Mouse (Mus musculus): ENCODE measurements around the gene Abcc6. TPM values are rescaled to one million over a fixed set of nuclear protein-coding genes. Genes with fewer than 3 reads are reported as not detected.
A peak's percentile ranks its signal among the peaks of the same experiment; 100 is the strongest.

Abcc6 gene
- total RNA-seq (2014; rRNA removed) (0.58 and 1.2 TPM in 2 replicates), polyA plus RNA-seq (2015; fragmentation: Nextera tagmentation; extraction: Ambion mirVana) (0.55 and 0.64 TPM in 2 replicates)

DNA sequence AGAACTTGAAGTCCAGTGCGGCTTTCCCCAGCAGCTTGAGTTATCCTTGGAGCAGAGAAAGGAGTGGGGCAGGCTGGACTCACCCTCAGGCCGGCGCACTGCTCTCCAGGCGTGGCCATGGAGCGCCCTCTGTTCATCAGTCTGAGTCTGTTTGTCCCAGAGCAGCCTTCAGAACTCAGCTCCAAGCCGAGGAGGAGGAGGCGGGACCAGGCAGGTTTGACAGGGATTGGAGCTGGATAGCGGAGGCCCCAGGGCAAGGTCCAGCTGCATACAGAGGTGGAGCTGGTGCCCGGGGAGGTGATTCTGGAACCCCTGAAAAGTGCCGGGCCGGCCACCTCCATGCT, at the start of gene Abcc6:
Abcc6 (minus strand) TSS at position 158 of the 344 bp plus-strand sequence.
- no peak for TF ChIP-seq CTCF (IDR thresholded peaks at IDR 0.05; ENCODE audit: low read depth)
- Histone ChIP-seq H3K9me3 (ENCODE audit: low read length) (no peaks in the 10 kb centered on the region), H3K4me1 (ENCODE audit: insufficient read depth, low read length) (peaks cover 10% of the 10 kb centered on the region), H3K27ac (no peak within 1 kb of the TSS), H3K36me3 (ENCODE audit: insufficient read depth, low read length) (no peaks in the 10 kb centered on the region), H3K27me3 (ENCODE audit: insufficient read depth, low read length) (no peaks in the 10 kb centered on the region), H3K9ac (replicated peaks; ENCODE audit: low read length) (0 out of 2 replicates have a peak within 1 kb of the TSS, but pooled peaks have one; percentile 21), H3K4me2 (ENCODE audit: low read depth, low read length) (no peak within 1 kb of the TSS), H3K4me3 (ENCODE audit: low read length) (no peak within 1 kb of the TSS)
- ATAC-seq: no peak
- no peak for DNase-seq (ENCODE audit: low spot score)
- 13% methylated on average over 11 of the region's 11 CpGs for WGBS

DNA sequence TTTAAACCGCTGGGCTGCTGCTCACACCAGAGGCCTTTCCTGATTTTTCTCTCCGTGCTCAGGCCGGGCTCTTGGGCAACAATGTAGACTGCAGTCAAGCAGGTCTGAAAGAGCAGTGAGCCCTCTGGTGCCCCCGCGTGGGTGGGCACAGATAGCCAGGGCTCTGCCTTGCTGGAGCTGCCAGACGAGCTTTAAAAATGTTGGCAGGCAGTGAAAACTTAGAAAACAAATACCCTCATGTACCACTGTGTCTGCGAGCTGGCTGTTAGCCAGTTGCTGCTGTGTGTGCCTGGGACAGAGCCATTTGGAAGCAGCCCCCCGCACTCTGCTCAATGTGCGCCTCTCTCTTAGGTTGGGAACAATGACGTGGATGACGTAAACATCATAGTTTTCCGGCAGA, 47.6 kb upstream of the Abcc6 start:
- H3K4me2 ChIP-seq (ENCODE audit: low read depth, low read length): no peak overlapping the region
- ATAC-seq (peak; percentile 68), DNase-seq (ENCODE audit: low spot score) (peak; percentile 56)
- H3K9ac ChIP-seq (replicated peaks; ENCODE audit: low read length): no peak overlapping the region
- WGBS: 52% methylated on average over 12 of the region's 12 CpGs
- peaks cover 45% of the 10 kb centered on the region for H3K36me3 ChIP-seq (ENCODE audit: insufficient read depth, low read length)
- no peaks in the 10 kb centered on the region for H3K9me3 ChIP-seq (ENCODE audit: low read length)
- TF ChIP-seq CTCF (IDR thresholded peaks at IDR 0.05; ENCODE audit: low read depth): peak; percentile 31
- H3K4me1 ChIP-seq (ENCODE audit: insufficient read depth, low read length): no peaks in the 10 kb centered on the region
- H3K4me3 ChIP-seq (ENCODE audit: low read length): no peak overlapping the region
- H3K27ac ChIP-seq: no peak overlapping the region
- H3K27me3 ChIP-seq (ENCODE audit: insufficient read depth, low read length): no peaks in the 10 kb centered on the region

GRCm38 (mm10) chr7:46076844-46077243, 46.7 kb upstream of the Abcc6 start:
- H3K27ac ChIP-seq: no peak overlapping the region
- H3K4me2 ChIP-seq (ENCODE audit: low read depth, low read length): no peak overlapping the region
- ATAC-seq: no peak
- no peaks in the 10 kb centered on the region for H3K4me1 ChIP-seq (ENCODE audit: insufficient read depth, low read length)
- H3K27me3 ChIP-seq (ENCODE audit: insufficient read depth, low read length): no peaks in the 10 kb centered on the region
- H3K4me3 ChIP-seq (ENCODE audit: low read length): no peak overlapping the region
- WGBS: 86% methylated on average over 7 of the region's 7 CpGs
- no peak for DNase-seq (ENCODE audit: low spot score)
- peaks cover 41% of the 10 kb centered on the region for H3K36me3 ChIP-seq (ENCODE audit: insufficient read depth, low read length)
- no peak overlapping the region for H3K9ac ChIP-seq (replicated peaks; ENCODE audit: low read length)
- TF ChIP-seq CTCF (IDR thresholded peaks at IDR 0.05; ENCODE audit: low read depth): no peak
- H3K9me3 ChIP-seq (ENCODE audit: low read length): no peaks in the 10 kb centered on the region

GRCm38 (mm10) chr7:46068831-46069230, 38.7 kb upstream of the Abcc6 start:
- no peak overlapping the region for H3K9ac ChIP-seq (replicated peaks; ENCODE audit: low read length)
- DNase-seq (ENCODE audit: low spot score) (no peak), ATAC-seq (no peak)
- WGBS: 95% methylated on average over 8 of the region's 8 CpGs
- no peak overlapping the region for H3K27ac ChIP-seq
- H3K4me1 ChIP-seq (ENCODE audit: insufficient read depth, low read length): no peaks in the 10 kb centered on the region
- H3K4me3 ChIP-seq (ENCODE audit: low read length): no peak overlapping the region
- H3K4me2 ChIP-seq (ENCODE audit: low read depth, low read length): no peak overlapping the region
- no peak for TF ChIP-seq CTCF (IDR thresholded peaks at IDR 0.05; ENCODE audit: low read depth)
- H3K36me3 ChIP-seq (ENCODE audit: insufficient read depth, low read length): peaks cover 48% of the 10 kb centered on the region
- no peaks in the 10 kb centered on the region for H3K27me3 ChIP-seq (ENCODE audit: insufficient read depth, low read length)
- no peaks in the 10 kb centered on the region for H3K9me3 ChIP-seq (ENCODE audit: low read length)

DNA sequence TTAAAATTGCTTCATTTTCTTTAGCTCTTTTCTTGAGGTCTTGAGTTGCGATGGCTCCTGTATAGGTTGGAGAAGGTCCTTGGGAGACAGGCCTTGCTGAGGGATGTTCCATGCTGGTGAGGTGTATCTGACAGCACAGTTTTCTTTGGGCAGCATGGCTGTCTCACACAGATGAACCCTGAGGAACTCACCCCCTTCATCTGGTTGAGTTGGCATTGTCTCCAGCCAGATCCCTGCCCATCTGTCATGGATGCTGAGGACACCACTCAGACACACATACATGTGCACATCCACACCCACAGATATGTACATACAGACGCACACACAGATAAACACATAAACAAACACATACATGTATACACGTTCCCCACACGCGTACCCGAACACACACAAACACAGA, 33.2 kb upstream of the Abcc6 start:
- H3K4me2 ChIP-seq (ENCODE audit: low read depth, low read length): no peak overlapping the region
- H3K4me3 ChIP-seq (ENCODE audit: low read length): no peak overlapping the region
- H3K27me3 ChIP-seq (ENCODE audit: insufficient read depth, low read length): no peaks in the 10 kb centered on the region
- 98% methylated on average over 6 of the region's 6 CpGs for WGBS
- no peaks in the 10 kb centered on the region for H3K4me1 ChIP-seq (ENCODE audit: insufficient read depth, low read length)
- H3K36me3 ChIP-seq (ENCODE audit: insufficient read depth, low read length): peaks cover 41% of the 10 kb centered on the region
- no peak for ATAC-seq
- no peaks in the 10 kb centered on the region for H3K9me3 ChIP-seq (ENCODE audit: low read length)
- DNase-seq (ENCODE audit: low spot score): no peak
- no peak for TF ChIP-seq CTCF (IDR thresholded peaks at IDR 0.05; ENCODE audit: low read depth)
- no peak overlapping the region for H3K27ac ChIP-seq
- no peak overlapping the region for H3K9ac ChIP-seq (replicated peaks; ENCODE audit: low read length)

- 98% methylated on average over 16 of the region's 16 CpGs for WGBS
- no peaks in the 10 kb centered on the region for H3K27me3 ChIP-seq (ENCODE audit: insufficient read depth, low read length)
- ATAC-seq: no peak
- no peak overlapping the region for H3K27ac ChIP-seq
- no peak for TF ChIP-seq CTCF (IDR thresholded peaks at IDR 0.05; ENCODE audit: low read depth)
- no peak overlapping the region for H3K4me3 ChIP-seq (ENCODE audit: low read length)
- no peaks in the 10 kb centered on the region for H3K4me1 ChIP-seq (ENCODE audit: insufficient read depth, low read length)
- peaks cover 40% of the 10 kb centered on the region for H3K36me3 ChIP-seq (ENCODE audit: insufficient read depth, low read length)
- H3K4me2 ChIP-seq (ENCODE audit: low read depth, low read length): no peak overlapping the region
- H3K9ac ChIP-seq (replicated peaks; ENCODE audit: low read length): no peak overlapping the region
- no peak for DNase-seq (ENCODE audit: low spot score)
- H3K9me3 ChIP-seq (ENCODE audit: low read length): no peaks in the 10 kb centered on the region
Observed at GRCm38 (mm10) chr7:46061614-46062013, 31.5 kb upstream of the Abcc6 start.

DNA sequence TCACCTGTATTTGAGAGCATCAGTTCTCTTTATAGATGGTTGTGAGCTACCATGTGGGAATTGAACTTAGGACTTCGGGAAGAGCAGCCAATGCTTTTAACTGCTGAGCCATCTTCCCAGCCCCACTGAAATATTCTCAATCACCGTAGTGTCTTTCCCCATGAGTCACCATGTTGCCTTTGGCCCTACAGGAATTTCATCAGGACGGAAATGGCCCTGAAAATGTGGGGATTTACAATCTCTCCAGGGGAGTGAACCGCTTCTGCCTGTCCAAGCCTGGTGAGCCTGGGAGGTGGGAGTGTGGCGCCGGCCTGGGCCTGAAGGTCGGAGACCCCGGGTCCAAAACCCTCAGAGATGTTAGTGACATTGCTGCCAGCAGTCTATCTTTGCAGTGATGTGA, 30.6 kb upstream of the Abcc6 start:
- DNase-seq (ENCODE audit: low spot score): no peak
- Histone ChIP-seq H3K27me3 (ENCODE audit: insufficient read depth, low read length) (no peaks in the 10 kb centered on the region), H3K36me3 (ENCODE audit: insufficient read depth, low read length) (peaks cover 37% of the 10 kb centered on the region), H3K9me3 (ENCODE audit: low read length) (no peaks in the 10 kb centered on the region), H3K9ac (replicated peaks; ENCODE audit: low read length) (no peak overlapping the region), H3K4me1 (ENCODE audit: insufficient read depth, low read length) (no peaks in the 10 kb centered on the region), H3K4me3 (ENCODE audit: low read length) (no peak overlapping the region), H3K27ac (no peak overlapping the region), H3K4me2 (ENCODE audit: low read depth, low read length) (no peak overlapping the region)
- no peak for ATAC-seq
- WGBS: 95% methylated on average over 8 of the region's 8 CpGs
- TF ChIP-seq CTCF (IDR thresholded peaks at IDR 0.05; ENCODE audit: low read depth): no peak
